Mouse (Mus musculus) megakaryocyte progenitor cell, adult 5-6 weeks (primary cell): ENCODE measurements around the gene Ube2a. TPM values are rescaled to one million over a fixed set of nuclear protein-coding genes. Genes with fewer than 3 reads are reported as not detected.
"Not testable (repeated sequence)": the region's sequence is repeated elsewhere in the genome, so short reads cannot be mapped to it uniquely, and the experiment has no call there.

Source experiments
- ATAC-seq: replicated peaks from 2 replicates; pipeline ENCODE4 v1.8.0; 2016; ENCODE audit warnings: mild to moderate bottlenecking, moderate TSS enrichment, inconsistent platforms; ENCODE audit not compliant: poor library complexity
- total RNA-seq, 2 experiments: library from RNA; stranded (forward) in 1 of 2; stranded (reverse) in 1 of 2; fragments of 157-497, 149-512 nt in 1 of 2; fragments of 200-1000 nt in 1 of 2; gene quantifications; 2 replicates each; pipeline versions ENCODE4 v1.2.3 to v1.2.4; 2015 to 2017

Gene Ube2a
- total RNA-seq, 2 experiments from 2014 or later: 23.2 to 76.8 TPM

DNA sequence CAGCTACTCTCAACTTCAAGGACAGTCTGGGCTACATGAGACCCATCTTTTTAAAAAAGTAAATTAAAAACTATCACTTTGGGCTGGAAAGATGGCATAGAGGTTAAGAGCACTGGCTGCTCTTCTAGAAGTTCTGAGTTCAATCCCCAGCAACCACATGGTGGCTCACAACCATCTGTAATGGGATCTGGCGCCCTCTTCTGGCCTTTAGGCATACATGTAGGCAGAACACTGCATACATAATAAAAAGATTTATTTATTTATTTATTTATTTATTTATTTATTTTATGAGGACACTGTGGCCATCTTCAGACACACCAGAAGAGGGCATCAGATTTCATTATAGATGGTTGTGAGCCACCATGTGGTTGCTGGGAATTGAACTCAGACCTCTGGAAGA, 25.2 kb downstream of the Ube2a start:
- not testable (repeated sequence) for ATAC-seq

DNA sequence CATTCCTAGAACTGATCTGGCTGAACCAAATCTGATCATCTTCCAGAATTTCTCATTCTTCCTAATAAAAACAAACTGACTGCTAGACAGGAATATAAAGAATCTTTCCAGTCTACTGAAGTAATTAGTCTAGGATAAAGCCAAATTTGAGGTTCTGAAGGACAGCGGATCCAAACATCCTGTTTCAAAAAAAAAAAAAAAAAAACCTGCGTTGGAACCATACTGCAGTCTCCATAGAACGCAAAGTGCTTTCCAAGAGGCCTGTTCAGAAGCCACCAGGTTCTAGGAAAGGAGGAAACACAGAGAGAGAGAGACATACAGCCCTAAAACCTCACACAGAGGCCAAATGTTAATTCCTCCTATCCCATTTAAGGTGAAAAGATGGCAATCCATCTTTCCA, 28.0 kb downstream of the Ube2a start:
- ATAC-seq: no peak

DNA sequence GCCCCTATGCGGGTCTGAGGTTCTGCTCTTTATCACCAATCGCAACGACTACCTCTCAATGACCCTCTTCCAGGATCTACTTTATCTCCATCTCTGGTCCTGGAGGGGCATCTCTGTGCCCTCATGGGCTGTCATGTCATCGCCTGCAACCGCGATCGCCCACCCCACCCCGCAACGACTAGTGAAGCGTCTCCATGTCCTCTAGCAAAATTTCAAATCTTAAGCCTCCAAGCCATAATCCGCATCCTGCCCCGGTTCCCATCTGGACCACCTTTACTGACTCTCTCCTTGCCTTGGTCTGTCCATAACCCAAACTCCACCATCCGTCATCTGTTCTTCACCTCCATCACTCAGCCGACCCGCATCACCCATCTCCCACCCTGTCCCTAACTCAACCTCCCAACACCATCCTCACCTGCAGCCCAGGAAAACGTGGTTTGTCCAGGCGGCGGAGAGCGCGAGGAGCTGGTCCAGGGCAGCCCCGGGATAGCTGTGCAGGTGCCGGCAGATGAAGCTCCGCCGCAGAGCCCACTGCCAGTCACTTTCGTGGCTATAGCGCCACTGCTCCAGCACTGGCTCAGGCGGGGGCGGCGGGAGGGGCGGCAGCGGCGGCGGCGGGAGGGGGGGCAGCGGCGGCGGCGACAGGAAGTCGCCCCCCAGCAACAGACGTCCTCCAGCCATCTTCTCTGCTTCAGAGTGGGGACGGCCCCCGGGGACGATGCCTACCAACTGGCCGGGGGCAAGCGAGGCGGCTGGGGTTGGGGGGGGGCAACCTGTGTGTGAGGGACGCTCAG, 28.8 kb downstream of the Ube2a start, which contains the start of gene Nkrf:
TSS of gene Nkrf (minus strand) at position 579 of the 794 bp plus-strand sequence.
- peak; percentile 33; the same call in 1 of the 2 replicates for ATAC-seq

DNA sequence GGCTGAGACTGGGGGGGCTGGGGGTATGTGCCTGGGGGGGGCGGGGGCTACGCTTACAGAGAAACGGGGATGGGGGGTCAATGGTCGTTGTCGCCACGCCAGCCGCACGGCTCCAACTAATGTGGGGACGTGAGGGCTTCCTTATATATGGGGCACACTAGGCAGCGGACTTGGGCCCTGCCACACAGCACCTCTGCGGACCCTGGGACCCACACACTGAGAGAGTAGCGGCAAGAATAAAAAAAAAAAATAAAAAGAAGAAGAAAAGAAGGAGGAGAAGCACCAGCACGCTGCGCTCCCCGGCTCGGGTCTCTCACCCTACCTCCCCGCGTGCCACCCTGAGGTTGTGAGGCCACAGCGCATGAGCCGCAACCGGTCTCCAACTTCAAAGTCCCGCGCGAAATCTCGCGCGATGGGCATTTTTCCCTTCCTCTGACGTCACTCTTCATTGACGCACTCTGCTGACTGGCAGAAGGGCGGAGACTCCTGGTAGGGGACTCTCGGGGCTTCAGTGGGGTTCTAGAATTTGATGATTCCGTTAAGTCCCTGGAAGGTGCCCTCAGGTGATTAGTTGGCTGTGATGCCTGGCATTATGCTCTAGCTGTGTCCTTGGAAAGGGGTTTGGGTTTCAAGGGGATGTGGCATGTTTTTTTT, 29.5 kb downstream of the Ube2a start:
- ATAC-seq: peak; percentile 93

DNA sequence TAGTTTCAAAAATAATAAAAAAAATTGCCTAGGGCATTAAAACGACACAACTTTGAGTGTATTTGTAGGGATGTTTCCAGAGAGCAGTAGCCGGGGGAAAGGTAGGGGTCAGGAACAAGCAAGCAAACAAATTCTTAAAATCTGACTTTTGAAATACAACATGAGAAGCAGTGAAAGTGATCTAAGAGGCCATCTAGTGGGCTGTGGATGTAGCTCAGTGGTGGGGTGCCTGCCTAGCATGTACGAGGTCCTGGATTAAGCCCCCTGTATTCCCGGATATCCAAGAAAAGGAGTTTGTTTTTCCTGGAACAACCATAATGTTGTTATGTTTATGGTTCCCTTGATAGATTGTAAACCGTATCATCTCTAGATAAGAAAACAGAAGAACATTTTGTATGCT, 32.8 kb downstream of the Ube2a start:
- peak; percentile 27; the same call in 1 of the 2 replicates for ATAC-seq

DNA sequence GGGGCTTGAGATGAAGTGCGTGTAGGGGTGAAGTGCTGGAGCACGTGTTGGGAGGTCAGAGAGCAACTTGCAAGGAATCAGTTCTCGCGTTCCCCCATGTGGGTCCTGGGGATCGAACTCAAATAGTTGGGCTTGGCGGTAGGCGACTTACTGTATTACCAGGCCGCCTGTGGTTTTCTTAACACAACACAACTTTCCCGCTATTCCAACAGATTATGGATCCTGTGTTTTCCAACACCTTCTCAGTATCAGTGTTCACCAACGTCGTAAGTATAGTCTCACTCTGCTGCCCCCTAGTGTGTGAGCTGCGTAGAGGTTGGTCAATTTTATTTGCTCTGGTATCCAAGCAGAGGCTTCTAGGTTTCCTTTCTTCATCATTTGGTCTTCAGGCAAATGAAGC, 37.6 kb downstream of the Ube2a start:
- peak; percentile 90 for ATAC-seq

DNA sequence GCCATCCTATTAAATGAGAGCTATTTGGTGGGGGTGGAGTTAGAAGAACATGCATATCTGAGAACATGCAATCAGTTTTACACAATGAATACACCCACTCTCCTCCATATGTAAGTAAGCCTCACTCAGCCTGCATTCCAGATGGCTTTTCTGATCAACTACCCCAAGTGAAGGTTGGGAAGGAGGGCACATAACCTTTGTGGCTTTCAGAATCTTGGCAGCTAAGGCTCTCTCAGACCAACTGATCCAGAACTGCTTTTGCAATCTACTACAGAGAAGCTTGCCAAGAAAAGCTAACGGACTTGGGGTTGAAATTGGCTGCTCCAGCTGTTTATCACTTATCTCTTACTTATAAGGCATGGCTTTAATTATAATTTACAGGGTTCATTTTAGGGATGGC, 44.0 kb downstream of the Ube2a start:
- ATAC-seq: peak; percentile 50

DNA sequence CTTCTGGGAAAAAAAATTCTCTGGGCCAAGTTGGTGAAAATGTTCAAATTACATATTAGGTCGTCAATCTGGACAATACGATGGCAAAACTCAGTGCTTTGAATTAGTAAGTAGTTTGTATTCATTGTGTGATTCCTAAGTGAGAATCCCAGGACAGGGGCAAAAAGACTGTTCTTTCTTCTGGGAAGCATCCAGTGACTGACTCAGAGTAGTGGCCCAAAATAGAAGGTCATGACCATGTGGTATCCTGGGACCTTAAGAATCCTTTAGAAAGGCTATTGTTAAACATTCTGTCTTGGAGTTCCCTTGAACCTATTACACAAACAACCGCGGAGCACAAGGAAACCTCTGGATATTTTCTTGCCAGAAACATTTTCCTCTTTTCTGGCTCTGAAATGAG, 47.6 kb downstream of the Ube2a start:
- ATAC-seq: no peak

DNA sequence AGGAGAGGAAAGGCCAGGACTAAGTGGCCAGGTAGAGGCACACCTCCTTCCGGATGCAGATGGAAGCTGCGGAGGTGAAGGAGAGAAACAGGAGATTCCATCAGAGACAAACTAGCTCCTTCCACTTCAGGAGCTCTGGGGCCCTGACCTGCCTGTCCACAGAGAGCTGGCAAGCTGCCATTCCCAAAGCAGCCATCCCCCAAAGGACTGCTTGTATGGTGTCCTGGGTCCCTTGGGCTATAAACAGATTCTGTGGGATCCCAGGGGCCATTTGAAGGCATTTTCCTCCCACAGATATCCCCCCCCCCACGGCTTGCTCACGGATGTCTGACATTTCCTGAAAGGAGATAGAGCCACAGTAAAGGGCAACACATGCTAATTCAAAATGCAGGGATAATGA, 55.1 kb downstream of the Ube2a start:
- no peak for ATAC-seq

DNA sequence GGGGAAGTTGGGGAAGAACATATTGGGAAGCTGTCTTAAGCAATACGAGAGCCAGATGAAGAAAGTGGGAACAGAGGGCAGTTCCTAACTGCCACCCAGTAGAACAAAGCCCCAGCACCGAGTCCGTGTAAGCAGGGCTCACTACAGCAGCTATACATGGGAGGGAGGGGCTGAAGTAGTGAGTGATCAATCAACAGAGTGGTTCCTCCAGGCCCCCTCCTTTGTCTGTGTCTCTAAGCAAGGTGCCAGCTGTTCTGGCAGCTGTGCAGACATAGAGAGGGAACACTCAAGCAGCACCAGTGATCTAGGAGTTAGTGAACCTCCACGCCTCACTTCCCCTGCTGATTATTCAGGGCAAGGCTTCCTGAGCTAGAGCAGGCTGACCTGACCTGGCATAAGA, 56.0 kb downstream of the Ube2a start:
- no peak for ATAC-seq

DNA sequence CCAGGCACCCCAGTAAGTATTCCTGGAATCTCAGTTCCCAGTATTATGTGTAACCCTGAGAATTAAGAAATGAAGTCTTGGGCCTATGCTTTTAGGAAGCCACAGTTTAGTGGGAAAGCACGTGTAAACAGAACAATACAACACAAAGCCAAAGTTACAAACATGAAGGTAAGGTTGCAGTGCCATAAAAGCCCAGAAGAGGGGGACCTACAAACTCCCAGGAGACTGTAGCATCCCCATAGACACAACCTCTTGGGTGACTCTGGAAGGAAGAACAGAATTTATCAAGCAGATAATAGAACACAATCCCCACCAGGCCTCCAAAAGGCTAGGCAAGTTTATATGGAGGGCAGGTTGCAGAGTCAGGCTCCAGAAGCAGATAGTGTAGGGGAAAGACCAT, 56.9 kb downstream of the Ube2a start:
- ATAC-seq: peak; percentile 57

Other genes starting within 250 kb of the Ube2a start
- gene Akap17b, start 228.5 kb upstream of the Ube2a start, total RNA-seq (2015): 1.9 and 2.3 TPM in 2 replicates
- gene Akap17b, start 228.5 kb upstream of the Ube2a start, total RNA-seq (2017): 5.7 TPM in 2 replicates
- gene Slc25a43, start 130.2 kb upstream of the Ube2a start, total RNA-seq (2015): 3.1 and 3.2 TPM in 2 replicates
- 0.74 and 1.8 TPM in 2 replicates for gene Slc25a43, start 130.2 kb upstream of the Ube2a start, total RNA-seq (2017)
- 1,266 and 1,295 TPM in 2 replicates for gene Slc25a5, start 78.2 kb upstream of the Ube2a start, total RNA-seq (2015)
- 902 and 1,027 TPM in 2 replicates for gene Slc25a5, start 78.2 kb upstream of the Ube2a start, total RNA-seq (2017)
- gene C330007P06Rik, start 211 bp downstream of the Ube2a start, total RNA-seq (2015): 29.1 and 31.2 TPM in 2 replicates
- 63.5 and 75.6 TPM in 2 replicates for gene C330007P06Rik, start 211 bp downstream of the Ube2a start, total RNA-seq (2017)
- 27.8 and 31.2 TPM in 2 replicates for gene Nkrf, start 29.0 kb downstream of the Ube2a start, total RNA-seq (2015)
- gene Nkrf, start 29.0 kb downstream of the Ube2a start, total RNA-seq (2017): 9.8 and 14.1 TPM in 2 replicates
- 50.1 and 53.5 TPM in 2 replicates for gene Sept6, start 117.9 kb downstream of the Ube2a start, total RNA-seq (2015)
- 42.1 and 44.1 TPM in 2 replicates for gene Sept6, start 117.9 kb downstream of the Ube2a start, total RNA-seq (2017)
- 0.12 and 0.25 TPM in 2 replicates for gene Sowahd, start 174.9 kb downstream of the Ube2a start, total RNA-seq (2015)
- 1.00 and 3.4 TPM in 2 replicates for gene Sowahd, start 174.9 kb downstream of the Ube2a start, total RNA-seq (2017)
- 1,695 and 1,778 TPM in 2 replicates for gene Rpl39, start 211.5 kb downstream of the Ube2a start, total RNA-seq (2015)
- gene Rpl39, start 211.5 kb downstream of the Ube2a start, total RNA-seq (2017): 4,041 and 4,700 TPM in 2 replicates
- 55.0 and 70.9 TPM in 2 replicates for gene Upf3b, start 236.4 kb downstream of the Ube2a start, total RNA-seq (2015)
- gene Upf3b, start 236.4 kb downstream of the Ube2a start, total RNA-seq (2017): 57.4 and 71.0 TPM in 2 replicates